Mouse (Mus musculus): ENCODE data around the gene Clca3a1. TPM values are rescaled to one million over a fixed set of nuclear protein-coding genes. Genes with fewer than 3 reads are reported as not detected.

The Clca3a1 gene
- total RNA-seq, 4 experiments from 2014 or later: 0.09 to 0.39 (median 0.35) TPM; not detected in 1

GRCm38 (mm10) chr3:144719088-144719900, 41.5 kb downstream of the Clca3a1 start:
- peak; percentile 38 to 39 for DNase-seq (ENCODE audit: low spot score in 2 of 2)

- no peak for DNase-seq (ENCODE audit: low spot score in 2 of 2)
Observed at GRCm38 (mm10) chr3:144718706-144719087, 42.1 kb downstream of the Clca3a1 start.

DNA sequence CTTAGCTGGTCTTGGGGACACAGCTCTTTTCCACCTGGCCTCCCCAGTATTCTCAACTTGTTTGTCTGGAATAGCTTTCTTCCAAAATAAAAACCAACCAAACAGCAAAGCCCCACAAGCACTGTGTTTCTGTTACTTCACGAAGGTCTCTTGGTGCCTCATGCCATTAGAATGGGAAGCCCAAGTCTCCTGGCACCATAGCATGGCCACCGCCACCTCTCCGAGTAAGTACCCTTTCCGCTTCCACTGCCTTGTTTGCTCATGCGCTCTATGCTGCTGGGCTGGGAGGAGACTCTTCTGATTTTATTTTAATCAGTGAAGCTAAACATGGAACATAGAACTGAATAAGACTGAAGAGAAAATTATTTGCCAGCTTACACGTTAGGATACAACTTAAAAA, 42.9 kb downstream of the Clca3a1 start:
- no peak for DNase-seq (ENCODE audit: low spot score in 2 of 2)

- no peak for DNase-seq (ENCODE audit: low spot score in 2 of 2)
Observed at GRCm38 (mm10) chr3:144717121-144717520, 43.7 kb downstream of the Clca3a1 start.

DNA sequence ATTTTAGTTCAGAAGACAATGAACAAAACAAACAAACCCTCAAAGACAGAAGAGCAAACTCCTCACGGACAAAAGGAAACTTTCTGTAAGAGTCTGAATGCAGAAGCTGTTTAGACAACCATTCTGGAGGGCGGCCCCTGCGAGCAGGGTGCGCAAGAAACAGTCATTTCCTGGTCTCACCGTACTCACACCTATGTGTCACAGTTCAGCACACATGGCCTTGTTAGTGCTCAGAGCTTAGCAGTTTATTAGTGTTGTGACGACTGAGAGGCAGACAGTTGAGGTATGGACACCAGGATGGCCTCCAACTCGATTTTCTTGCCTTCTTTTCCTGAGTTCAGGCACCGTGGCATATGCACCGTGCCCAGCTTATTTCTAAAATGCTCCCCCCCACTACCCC, 44.9 kb downstream of the Clca3a1 start:
- no peak for DNase-seq (ENCODE audit: low spot score in 2 of 2)

- no peak for DNase-seq (ENCODE audit: low spot score in 2 of 2)
Observed at GRCm38 (mm10) chr3:144715033-144715432, 45.7 kb downstream of the Clca3a1 start.

DNA sequence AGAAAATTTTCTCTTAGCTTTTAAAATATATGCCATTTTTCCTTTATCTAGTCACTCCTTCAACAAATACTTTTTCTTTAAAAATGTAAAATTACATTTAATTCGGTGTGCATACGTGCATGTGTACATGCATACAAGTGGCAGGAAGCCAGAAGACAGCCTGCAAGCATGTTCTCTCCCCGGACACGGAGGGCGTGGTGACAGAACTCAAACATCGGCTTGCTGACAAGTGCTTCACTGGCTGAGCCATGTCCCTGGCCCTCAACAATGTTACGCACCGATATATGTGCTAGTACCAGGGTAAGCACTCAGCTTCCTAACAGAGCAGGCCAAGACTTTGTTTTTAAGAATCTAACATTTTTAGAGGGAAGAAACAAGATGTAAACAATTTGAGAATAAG, 46.2 kb downstream of the Clca3a1 start:
- DNase-seq (ENCODE audit: low spot score in 2 of 2): no peak

DNA sequence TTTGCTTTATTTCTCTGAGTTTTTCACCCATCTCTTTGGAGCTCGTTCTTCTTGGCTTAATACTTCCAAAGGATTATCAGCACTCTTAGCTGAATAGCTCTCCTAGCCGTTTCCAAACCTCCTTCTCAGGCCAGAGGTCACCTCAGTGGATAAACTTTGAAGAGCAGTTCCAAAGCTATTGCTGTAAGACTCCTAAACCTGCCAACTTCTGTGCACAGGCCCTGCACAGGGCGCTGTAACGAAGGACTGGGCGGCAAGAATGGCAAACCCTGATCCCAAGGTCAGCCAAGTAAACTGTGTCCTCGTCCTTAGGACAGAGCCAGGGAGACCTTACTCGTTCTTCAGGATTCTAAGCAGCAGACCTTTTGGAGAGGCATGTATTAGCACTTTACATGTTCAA, 46.7 kb downstream of the Clca3a1 start:
- no peak for DNase-seq (ENCODE audit: low spot score in 2 of 2)

DNA sequence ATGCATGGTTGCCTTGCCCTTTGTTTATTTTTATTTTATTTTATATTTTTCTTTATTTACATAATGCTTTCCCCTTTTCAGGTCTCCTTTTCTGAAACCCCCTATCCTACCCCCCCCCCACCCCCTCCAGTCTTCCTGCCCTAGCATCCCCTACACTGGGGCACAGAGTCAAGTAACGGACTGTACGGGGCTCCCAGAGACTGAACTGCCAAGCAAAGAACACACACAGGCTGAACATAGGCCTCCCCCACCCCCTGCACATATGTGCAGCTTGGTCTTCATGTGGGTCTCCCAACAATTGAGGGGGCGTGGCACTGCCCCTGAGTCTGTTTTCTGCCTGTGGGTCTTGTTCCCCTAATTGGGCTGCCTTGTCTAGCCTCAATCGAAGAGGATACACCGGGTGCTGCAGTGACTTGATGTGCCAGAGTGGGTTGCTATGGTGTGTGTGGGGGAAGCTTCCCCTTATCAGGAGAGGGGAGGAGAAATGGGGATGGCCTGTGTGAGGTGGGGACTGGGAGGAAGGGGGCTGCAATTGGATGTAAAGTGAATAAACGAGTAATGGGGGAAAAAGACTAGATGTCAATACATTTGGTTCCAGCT, 49.1 kb downstream of the Clca3a1 start:
- DNase-seq (ENCODE audit: low spot score in 2 of 2): no peak

GRCm38 (mm10) chr3:144708612-144709011, 52.2 kb downstream of the Clca3a1 start:
- no peak for DNase-seq (ENCODE audit: low spot score in 2 of 2)

DNA sequence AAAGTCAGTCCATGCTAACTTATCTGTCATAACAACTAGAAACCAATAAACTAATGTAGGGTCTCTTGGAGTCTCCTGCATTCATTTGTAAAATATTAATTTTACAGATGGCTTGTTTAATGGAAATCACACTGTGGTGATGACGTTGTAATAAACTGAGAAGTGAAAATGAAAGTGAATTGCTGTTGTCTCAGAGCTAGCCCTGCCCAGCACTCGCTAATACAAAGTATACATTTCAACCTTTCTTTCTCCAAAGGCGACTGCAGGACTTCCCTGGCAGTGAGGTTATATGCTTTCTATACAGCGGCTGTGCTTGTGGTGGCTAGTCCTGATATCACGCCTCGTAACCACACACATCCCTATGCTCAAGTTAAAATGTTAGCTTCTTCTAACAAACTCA, 56.8 kb downstream of the Clca3a1 start:
- no peak for DNase-seq (ENCODE audit: low spot score in 2 of 2)

DNA sequence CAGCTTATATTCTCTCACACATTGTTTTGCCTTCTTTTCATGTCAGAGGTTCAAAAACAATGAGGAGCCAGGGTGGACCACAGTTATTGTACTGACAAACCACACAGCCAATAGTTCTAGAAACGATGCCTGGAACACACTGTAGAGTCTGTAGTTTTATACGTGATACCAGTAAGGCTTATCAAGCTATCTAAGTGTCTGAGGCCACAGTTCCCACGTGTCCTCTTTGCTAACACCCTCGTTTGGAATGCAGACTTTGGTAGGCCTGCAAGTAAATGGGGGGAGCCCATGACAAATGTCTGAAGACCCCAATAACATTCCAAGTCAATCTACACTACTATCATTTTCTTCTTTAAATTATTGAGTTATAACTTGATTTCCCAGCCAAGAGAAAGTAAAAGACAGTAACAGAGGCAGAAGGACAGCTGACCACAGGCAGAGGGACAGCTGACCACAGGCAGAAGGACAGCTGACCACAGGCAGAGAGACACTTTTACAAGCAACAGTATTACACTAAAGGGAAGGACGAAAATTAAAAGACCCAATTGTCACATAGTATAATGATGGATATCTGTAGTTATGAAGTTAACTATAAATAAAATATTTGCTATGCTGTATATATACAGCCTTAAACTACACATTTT, 61.9 kb downstream of the Clca3a1 start:
- DNase-seq (ENCODE audit: low spot score in 2 of 2): no peak

DNA sequence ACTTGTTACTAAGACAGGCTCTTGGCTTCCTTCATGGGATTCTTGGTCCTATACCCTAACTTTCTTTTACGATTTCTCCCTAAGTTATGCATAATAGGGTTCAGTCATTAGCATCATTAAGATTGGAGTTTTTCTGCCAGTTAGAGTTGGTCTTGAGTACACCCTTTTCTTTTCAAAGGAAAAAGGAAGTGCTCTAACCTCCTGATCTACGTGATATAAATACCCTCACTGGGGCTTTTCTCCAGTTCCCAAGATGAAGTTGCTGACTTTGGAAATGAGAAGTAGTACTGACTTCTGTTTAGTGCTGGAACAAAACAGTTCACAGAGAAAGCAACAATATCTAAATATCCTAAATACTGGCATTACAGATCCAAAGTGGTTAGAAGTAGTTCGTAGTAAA, 62.8 kb downstream of the Clca3a1 start:
- DNase-seq (ENCODE audit: low spot score in 2 of 2): no peak

DNA sequence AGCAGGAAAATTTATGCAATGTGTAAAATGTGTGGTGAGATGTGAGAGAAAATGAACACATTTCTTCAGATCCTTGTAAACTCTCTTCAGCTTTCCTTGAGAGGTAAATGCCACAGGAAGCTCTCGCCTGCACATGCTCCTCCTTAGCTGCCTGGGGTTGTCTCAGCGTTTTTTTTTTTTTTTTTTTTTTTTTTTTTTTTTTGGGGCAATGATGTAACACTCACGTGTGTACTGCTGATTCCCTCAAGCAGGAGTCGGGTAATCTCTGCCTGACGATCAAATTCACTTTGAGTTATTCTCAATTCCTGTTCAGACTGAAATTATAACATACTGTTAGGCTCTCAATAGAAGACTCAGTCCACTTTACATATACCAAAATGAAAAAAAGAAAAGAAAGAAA, 63.6 kb downstream of the Clca3a1 start:
- no peak for DNase-seq (ENCODE audit: low spot score in 2 of 2)

GRCm38 (mm10) chr3:144694941-144695340, 65.8 kb downstream of the Clca3a1 start:
- no peak for DNase-seq (ENCODE audit: low spot score in 2 of 2)

DNA sequence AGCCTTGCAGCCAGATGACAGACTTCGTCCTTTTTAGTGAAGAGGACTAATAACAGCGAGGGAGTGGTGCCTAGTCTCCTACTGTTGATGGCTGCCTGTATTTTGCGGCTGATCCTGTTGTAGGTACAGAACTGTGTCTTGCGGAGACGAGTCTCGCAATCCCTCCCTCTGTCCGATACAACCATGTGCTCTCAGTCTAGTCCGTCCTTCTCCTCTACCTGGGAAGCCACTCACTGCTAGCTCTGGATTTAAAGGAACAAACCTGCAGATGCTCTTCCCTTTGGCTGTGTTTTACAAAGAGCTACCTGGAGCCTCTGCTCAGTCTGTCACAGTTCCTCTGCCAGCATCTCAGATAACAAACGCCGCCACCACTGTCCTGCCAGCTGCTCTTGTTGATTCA, 66.7 kb downstream of the Clca3a1 start:
- DNase-seq (ENCODE audit: low spot score in 2 of 2): no peak

DNA sequence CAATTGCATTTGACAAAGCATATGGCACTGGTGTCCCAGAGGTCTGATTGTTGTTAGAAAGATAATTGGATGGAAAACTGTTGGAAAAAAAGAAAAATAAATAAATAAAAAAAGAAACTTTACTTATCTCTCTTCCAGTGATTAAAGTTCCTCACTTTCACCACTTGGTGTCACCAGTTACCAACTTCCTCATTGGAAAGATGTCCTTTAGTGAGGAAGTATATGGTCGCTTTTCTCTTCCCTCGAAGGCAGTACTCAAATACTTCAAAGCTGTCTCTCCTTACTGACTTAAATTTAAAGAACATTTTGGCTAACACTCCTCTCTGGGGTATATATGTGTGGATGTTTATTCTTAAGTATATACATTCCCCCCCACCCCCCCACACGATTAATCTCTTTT, 68.7 kb downstream of the Clca3a1 start:
- no peak for DNase-seq (ENCODE audit: low spot score in 2 of 2)

- DNase-seq (ENCODE audit: low spot score in 2 of 2): no peak
Observed at GRCm38 (mm10) chr3:144689236-144689635, 71.5 kb downstream of the Clca3a1 start.

DNA sequence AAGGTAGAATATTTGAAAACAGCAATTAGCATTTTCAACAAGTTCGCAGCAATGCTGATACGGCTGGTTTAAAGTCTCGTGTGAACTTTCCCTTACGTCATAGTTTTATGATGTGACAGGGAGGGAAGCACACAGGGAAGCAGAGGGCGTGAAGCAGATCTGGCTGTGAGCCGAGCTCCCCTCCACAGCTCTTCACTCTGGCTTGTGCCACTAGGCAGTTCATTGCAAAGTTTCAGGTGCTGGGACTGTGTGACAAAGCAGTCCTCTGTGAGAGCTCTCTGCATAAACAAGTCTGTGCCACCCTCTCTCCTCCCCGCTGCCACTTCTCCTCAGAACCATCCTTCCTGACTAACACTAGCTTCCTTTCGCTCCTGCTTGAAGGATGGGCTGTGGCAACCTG, 72.5 kb downstream of the Clca3a1 start:
- no peak for DNase-seq (ENCODE audit: low spot score in 2 of 2)

DNA sequence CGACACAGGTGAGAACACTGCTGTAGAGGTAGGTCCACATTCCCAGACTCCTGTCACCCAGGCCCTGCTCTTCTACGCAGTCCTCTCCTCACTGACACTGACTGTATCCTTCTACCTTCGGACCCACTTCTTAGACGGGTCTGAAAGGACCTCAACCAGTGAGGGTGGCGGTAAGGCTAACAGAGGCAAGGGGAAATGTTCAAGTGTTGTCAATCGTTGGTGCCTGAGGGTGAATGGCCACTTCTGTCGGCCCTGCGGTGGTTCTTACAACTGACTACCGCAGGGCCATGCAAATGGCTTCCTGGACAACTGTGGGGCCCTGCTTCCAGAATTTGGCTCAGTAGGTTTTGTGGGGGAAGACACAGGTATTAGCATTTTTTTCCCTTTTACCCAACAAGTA, 73.2 kb downstream of the Clca3a1 start:
- DNase-seq (ENCODE audit: low spot score in 2 of 2): no peak

- DNase-seq (ENCODE audit: low spot score in 2 of 2): no peak
Observed at GRCm38 (mm10) chr3:144686146-144686545, 74.6 kb downstream of the Clca3a1 start.

- DNase-seq (ENCODE audit: low spot score in 2 of 2): no peak
Observed at GRCm38 (mm10) chr3:144683136-144683814, 77.5 kb downstream of the Clca3a1 start.
